In the genomic region with DNA sequence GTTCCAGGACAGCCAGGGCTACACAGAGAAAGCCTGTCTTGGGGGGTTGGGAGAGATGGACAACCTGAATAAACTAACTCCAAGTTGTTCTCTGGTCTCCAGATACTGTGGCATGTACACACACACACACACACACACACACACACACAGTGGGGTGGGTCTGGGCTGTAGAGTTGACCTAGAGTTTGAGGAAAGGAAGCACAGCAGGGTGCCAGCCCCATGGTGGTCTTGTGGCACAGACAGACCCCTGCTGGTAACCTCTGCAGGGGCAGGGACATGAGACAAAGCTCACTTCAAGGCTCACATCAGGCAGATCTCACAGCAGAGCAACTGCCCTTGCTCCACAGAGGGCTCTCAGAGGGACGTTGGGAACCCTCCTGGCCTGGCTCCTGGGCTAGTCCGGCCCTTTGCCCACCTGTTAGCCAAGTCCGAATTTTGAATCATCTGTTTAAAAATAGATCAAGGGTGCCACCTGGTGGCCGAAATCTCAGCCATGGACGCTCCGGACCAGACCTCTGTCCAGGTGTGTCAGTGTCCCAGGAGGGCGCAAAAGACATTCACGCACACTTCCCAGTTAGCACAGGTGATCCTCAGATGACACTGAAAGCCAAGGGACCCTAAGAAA, we compare ENCODE assay signal across 8 mouse cellular contexts. TPM values are rescaled to one million over a fixed set of nuclear protein-coding genes. Genes with fewer than 3 reads are reported as not detected.
DNase-seq lines count a peak whose midpoint lies in the region; ATAC-seq and TF ChIP-seq lines count a peak whose summit lies in the region.

No protein-coding gene starts in this region.

- no peaks in the 10 kb centered on the region for H3K27me3 ChIP-seq in hindbrain, embryonic 11.5 days (ENCODE audit: control insufficient read depth, insufficient read depth, low read length)
- H3K27me3 ChIP-seq in hindbrain, embryonic 13.5 days, result peaks cover 39% of the 10 kb centered on the region
- 0 out of 2 replicates have a peak, but pooled peaks cover 2% of the 10 kb centered on the region for H3K27me3 ChIP-seq in hindbrain, embryonic 16.5 days (replicated peaks; ENCODE audit: control insufficient read depth, insufficient read depth, low read length)
- 0 out of 2 replicates have a peak, but pooled peaks cover 2% of the 10 kb centered on the region for H3K27me3 ChIP-seq in limb, embryonic 11.5 days (ENCODE audit: control insufficient read depth, insufficient read depth, low read length)

- DNase-seq in hindbrain, embryonic 11.5 days (ENCODE audit: low spot score), result peak; percentile 82
- peak; percentile 54 for DNase-seq in R1 (ENCODE audit: low read depth, low spot score)
- peak; percentile 91 for DNase-seq in limb, embryonic 11.5 days (ENCODE audit: low spot score)
- peak; percentile 24 to 44 for DNase-seq in natural killer cell, adult 2 months (ENCODE audit: low spot score in 2 of 2)
- DNase-seq in thymus, postnatal 14 days, result peak; percentile 65

- no peaks in the 10 kb centered on the region for H3K4me1 ChIP-seq in hindbrain, embryonic 11.5 days (replicated peaks; ENCODE audit: control insufficient read depth, insufficient read depth, low read length)
- H3K4me1 ChIP-seq in hindbrain, embryonic 13.5 days (replicated peaks), result no peaks in the 10 kb centered on the region
- no peaks in the 10 kb centered on the region for H3K4me1 ChIP-seq in embryonic fibroblast, embryonic 13.5 days (ENCODE audit: control insufficient read depth, insufficient read depth, low read length)
- H3K4me1 ChIP-seq in hindbrain, embryonic 16.5 days (ENCODE audit: control insufficient read depth, insufficient read depth, low read depth, low read length), result no peaks in the 10 kb centered on the region
- no peaks in the 10 kb centered on the region for H3K4me1 ChIP-seq in limb, embryonic 11.5 days (ENCODE audit: control insufficient read depth, insufficient read depth, low read length)

- H3K9ac ChIP-seq in hindbrain, embryonic 11.5 days (ENCODE audit: low read depth, low read length), result no peak overlapping the region
- no peak overlapping the region for H3K9ac ChIP-seq in hindbrain, embryonic 13.5 days
- no peak overlapping the region for H3K9ac ChIP-seq in hindbrain, embryonic 16.5 days (ENCODE audit: low read depth, low read length)
- H3K9ac ChIP-seq in limb, embryonic 11.5 days (ENCODE audit: low read length), result no peak overlapping the region

- TF ChIP-seq POLR2A in embryonic fibroblast, embryonic 13.5 days (IDR thresholded peaks at IDR 0.05; ENCODE audit: low read depth, low read length), result no peak

- 10% methylated on average over 8 of the region's 8 CpGs for WGBS in hindbrain, embryonic 11.5 days
- 15% methylated on average over 8 of the region's 8 CpGs for WGBS in hindbrain, embryonic 13.5 days
- 14% methylated on average over 8 of the region's 8 CpGs for WGBS in hindbrain, embryonic 16.5 days
- WGBS in limb, embryonic 11.5 days, result 10% methylated on average over 8 of the region's 8 CpGs

- no peak overlapping the region for H3K27ac ChIP-seq in hindbrain, embryonic 11.5 days (ENCODE audit: low read depth, low read length)
- no peak overlapping the region for H3K27ac ChIP-seq in hindbrain, embryonic 13.5 days
- no peak overlapping the region for H3K27ac ChIP-seq in embryonic fibroblast, embryonic 13.5 days (ENCODE audit: insufficient read depth, low read length)
- H3K27ac ChIP-seq in hindbrain, embryonic 16.5 days (ENCODE audit: low read depth, low read length), result no peak overlapping the region
- H3K27ac ChIP-seq in limb, embryonic 11.5 days (replicated peaks; ENCODE audit: low read depth, low read length), result no peak overlapping the region

- no peak overlapping the region for H3K4me3 ChIP-seq in hindbrain, embryonic 11.5 days (ENCODE audit: low read depth, low read length)
- no peak overlapping the region for H3K4me3 ChIP-seq in hindbrain, embryonic 13.5 days
- H3K4me3 ChIP-seq in embryonic fibroblast, embryonic 13.5 days (ENCODE audit: insufficient read depth, low read length), result no peak overlapping the region
- H3K4me3 ChIP-seq in hindbrain, embryonic 16.5 days (ENCODE audit: low read length), result no peak overlapping the region
- no peak overlapping the region for H3K4me3 ChIP-seq in limb, embryonic 11.5 days (ENCODE audit: low read depth, low read length)

- H3K36me3 ChIP-seq in hindbrain, embryonic 11.5 days (ENCODE audit: control insufficient read depth, insufficient read depth, low read length), result no peaks in the 10 kb centered on the region
- H3K36me3 ChIP-seq in hindbrain, embryonic 13.5 days, result no peaks in the 10 kb centered on the region
- no peaks in the 10 kb centered on the region for H3K36me3 ChIP-seq in hindbrain, embryonic 16.5 days (ENCODE audit: control insufficient read depth, insufficient read depth, low read length)
- no peaks in the 10 kb centered on the region for H3K36me3 ChIP-seq in limb, embryonic 11.5 days (ENCODE audit: control insufficient read depth, insufficient read depth, low read length)

- ATAC-seq in hindbrain, embryonic 11.5 days (ENCODE audit: low FRiP score), result peak; percentile 24; the same call in 1 of the 2 replicates
- no peak for ATAC-seq in hindbrain, embryonic 13.5 days (ENCODE audit: low FRiP score)
- peak; percentile 34; the same call in 1 of the 2 replicates for ATAC-seq in hindbrain, embryonic 16.5 days
- no peak; the same call in 1 of the 2 replicates for ATAC-seq in limb, embryonic 11.5 days (ENCODE audit: insufficient number of reproducible peaks, low FRiP score, low TSS enrichment, low read depth)

- no peak overlapping the region for H3K4me2 ChIP-seq in hindbrain, embryonic 11.5 days (replicated peaks; ENCODE audit: low read depth, low read length)
- H3K4me2 ChIP-seq in hindbrain, embryonic 13.5 days, result no peak overlapping the region
- H3K4me2 ChIP-seq in hindbrain, embryonic 16.5 days (ENCODE audit: low read length), result no peak overlapping the region
- no peak overlapping the region for H3K4me2 ChIP-seq in limb, embryonic 11.5 days (ENCODE audit: low read depth, severe bottlenecking)

- TF ChIP-seq CTCF in embryonic fibroblast, embryonic 13.5 days (IDR thresholded peaks at IDR 0.05; ENCODE audit: borderline replicate concordance, insufficient read depth, low read length), result peak; percentile 52; the same call in 1 of the 2 replicates

- no peaks in the 10 kb centered on the region for H3K9me3 ChIP-seq in hindbrain, embryonic 11.5 days (ENCODE audit: control insufficient read depth, low read length)
- H3K9me3 ChIP-seq in hindbrain, embryonic 13.5 days, result no peaks in the 10 kb centered on the region
- H3K9me3 ChIP-seq in hindbrain, embryonic 16.5 days (ENCODE audit: control insufficient read depth, low read length), result no peaks in the 10 kb centered on the region
- no peaks in the 10 kb centered on the region for H3K9me3 ChIP-seq in limb, embryonic 11.5 days (ENCODE audit: control insufficient read depth, low read length)

RNA-seq across cellular contexts. Expression of gene Pck1, which starts 31.1 kb away (rescaled TPM):
- not detected in 2 replicates for polyA plus RNA-seq in hindbrain, embryonic 11.5 days (2014; fragmentation: Nextera tagmentation; extraction: Ambion mirVana)
- polyA plus RNA-seq in hindbrain, embryonic 13.5 days (2015; fragmentation: Nextera tagmentation; extraction: Ambion mirVana), result not detected in 2 replicates
- not detected in 2 replicates for polyA plus RNA-seq in embryonic fibroblast, embryonic 13.5 days (2011; ENCODE audit: insufficient read length, low read depth, missing spikeins)
- not detected in 2 replicates for polyA plus RNA-seq in hindbrain, embryonic 16.5 days (2015; fragmentation: Nextera tagmentation; extraction: Ambion mirVana)
- polyA plus RNA-seq in limb, embryonic 11.5 days (2014; fragmentation: Nextera tagmentation; extraction: Ambion mirVana), result 0.05 and 0.23 TPM in 2 replicates

RNA-seq across cellular contexts. Expression of gene Zbp1, which starts 34.8 kb away (rescaled TPM):
- polyA plus RNA-seq in hindbrain, embryonic 11.5 days (2014; fragmentation: Nextera tagmentation; extraction: Ambion mirVana), result 0.33 TPM in 1 of 2 replicates, not detected in the other
- polyA plus RNA-seq in hindbrain, embryonic 13.5 days (2015; fragmentation: Nextera tagmentation; extraction: Ambion mirVana), result 0.16 and 0.29 TPM in 2 replicates
- 2.6 and 5.6 TPM in 2 replicates for polyA plus RNA-seq in embryonic fibroblast, embryonic 13.5 days (2011; ENCODE audit: insufficient read length, low read depth, missing spikeins)
- polyA plus RNA-seq in hindbrain, embryonic 16.5 days (2015; fragmentation: Nextera tagmentation; extraction: Ambion mirVana), result 0.20 TPM in 1 of 2 replicates, not detected in the other
- not detected in 2 replicates for polyA plus RNA-seq in limb, embryonic 11.5 days (2014; fragmentation: Nextera tagmentation; extraction: Ambion mirVana)

Comparison
In these comparisons a context has a peak if more than half of its experiments do, and no peak if none do; other contexts are left out.
1. ATAC-seq: peak in hindbrain, embryonic 11.5 days (single experiment) and hindbrain, embryonic 16.5 days (single experiment); none in hindbrain, embryonic 13.5 days (single experiment) and limb, embryonic 11.5 days (single experiment).
2. DNase-seq: peak in every context shown above with its lines; median percentile 91 in limb, embryonic 11.5 days; 82 in hindbrain, embryonic 11.5 days; 65 in thymus, postnatal 14 days; 54 in R1; 34 in natural killer cell, adult 2 months.